Mouse (Mus musculus) CH12.LX (cell line): ENCODE measurements at regions not wholly inside any gene's neighbourhood (a gene's known extent, or its start where the extent isn't known, plus 50 kb on each side); places are given as distances from the start of the nearest gene placed in this dataset.

Source experiments
- CTCF ChIP-seq, 2 experiments: IDR thresholded peaks in 1 of 2; conservative IDR thresholded peaks in 1 of 2; 2 replicates each; pipeline ENCODE4 v1.5.1; 2011 to 2012; ENCODE audit warnings: low read depth in 2 of 2, low read length in 2 of 2, improper control_type of control experiment in 1 of 2, inconsistent platforms in 1 of 2, mild to moderate bottlenecking in 1 of 2, moderate library complexity in 1 of 2
- ELF1 ChIP-seq: IDR thresholded peaks from 2 replicates; pipeline ENCODE4 v1.6.1; 2014; ENCODE audit warnings: low read depth, mild to moderate bottlenecking, inconsistent platforms, low read length, improper control_type of control experiment
- POLR2A ChIP-seq: IDR thresholded peaks from 2 replicates; pipeline ENCODE4 v1.6.1; 2011; ENCODE audit warnings: low read depth, mild to moderate bottlenecking, improper control_type of control experiment, low read length
- RCOR1 ChIP-seq: conservative IDR thresholded peaks from 2 replicates; pipeline ENCODE4 v1.6.1; 2012; ENCODE audit warnings: low read depth, mild to moderate bottlenecking, inconsistent platforms, low read length, improper control_type of control experiment
- USF2 ChIP-seq: conservative IDR thresholded peaks from 2 replicates; pipeline ENCODE4 v1.6.1; 2011; ENCODE audit warnings: low read depth, low read length, improper control_type of control experiment
- ZC3H11A ChIP-seq: IDR thresholded peaks from 2 replicates; pipeline ENCODE4 v1.6.1; 2012; ENCODE audit warnings: low read depth, mild to moderate bottlenecking, inconsistent platforms, low read length, improper control_type of control experiment

- no peak for TF ChIP-seq USF2
- TF ChIP-seq POLR2A = no peak
- no peak for TF ChIP-seq RCOR1
- TF ChIP-seq ZC3H11A = no peak
- TF ChIP-seq ELF1 = no peak
- TF ChIP-seq CTCF (conservative IDR thresholded peaks at IDR 0.05 in 1 of 2, IDR thresholded peaks at IDR 0.05 in 1 of 2; ENCODE audit: low read depth in 2 of 2, low read length in 2 of 2) = no peak
Observed at GRCm38 (mm10) chr13:97498981-97499380, 258.1 kb downstream of the Enc1 start.
